9 mouse cellular contexts compared by ENCODE assay signal in genomic region chr4:53624816-53625215, GRCm38 (mm10). TPM values are rescaled to one million over a fixed set of nuclear protein-coding genes. Genes with fewer than 3 reads are reported as not detected.
DNase-seq lines count a peak whose midpoint lies in the region; ATAC-seq and TF ChIP-seq lines count a peak whose summit lies in the region.
"Had no signal": no experiment of that assay in that cellular context is flagged by ENCODE, and none has a peak within 500 bp of the region (broad histone marks: within the 10 kb centered on the region; RNA-seq: fewer than 3 reads in every experiment).

No protein-coding gene starts in this region.

- H3K27me3 ChIP-seq in neural tube, embryonic 11.5 days (ENCODE audit: control insufficient read depth, insufficient read depth, low read length) = no peaks in the 10 kb centered on the region
- H3K27me3 ChIP-seq in hindbrain, postnatal 0 days (ENCODE audit: insufficient read depth, low read length) = no peaks in the 10 kb centered on the region
- H3K27me3 ChIP-seq in midbrain, postnatal 0 days (ENCODE audit: insufficient read depth, low read length) = no peaks in the 10 kb centered on the region

- H3K4me3 ChIP-seq in neural tube, embryonic 11.5 days (ENCODE audit: low read depth, low read length) = no peak overlapping the region
- H3K4me3 ChIP-seq in hindbrain, postnatal 0 days (ENCODE audit: low read length) = no peak overlapping the region
- no peak overlapping the region for H3K4me3 ChIP-seq in midbrain, postnatal 0 days (ENCODE audit: low read depth, low read length)
- H3K4me3 ChIP-seq: megakaryocyte, embryonic 14.5 days had no signal

- 53% methylated on average over 4 of the region's 4 CpGs for WGBS in neural tube, embryonic 11.5 days
- WGBS in hindbrain, postnatal 0 days = 20% methylated on average over 4 of the region's 4 CpGs
- 12% methylated on average over 4 of the region's 4 CpGs for WGBS in midbrain, postnatal 0 days

- H3K4me2 ChIP-seq in neural tube, embryonic 11.5 days (ENCODE audit: low read depth) = no peak overlapping the region
- no peak overlapping the region for H3K4me2 ChIP-seq in hindbrain, postnatal 0 days (ENCODE audit: low read depth, low read length)
- H3K4me2 ChIP-seq in midbrain, postnatal 0 days (ENCODE audit: low read depth, low read length, poor library complexity, severe bottlenecking) = no peak overlapping the region

- DNase-seq in frontal cortex, postnatal 10 days (ENCODE audit: low spot score in 2 of 2) = no peak
- DNase-seq in neural tube, embryonic 11.5 days (ENCODE audit: low spot score) = peak; percentile 55
- DNase-seq in neural tube, embryonic 10.5 days (ENCODE audit: extremely low spot score, low spot score) = no peak
- DNase-seq in hindbrain, postnatal 0 days (ENCODE audit: low spot score) = peak; percentile 65
- DNase-seq in midbrain, postnatal 0 days (ENCODE audit: low spot score) = peak; percentile 60
- DNase-seq in thymus, postnatal 10 days (ENCODE audit: low spot score in 2 of 2) = no peak
- DNase-seq in ovary, adult 18-20 months (ENCODE audit: low spot score) = no peak

- no peak for TF ChIP-seq CTCF in hindbrain, postnatal 0 days (IDR thresholded peaks at IDR 0.05; ENCODE audit: low read depth)
- no peak for TF ChIP-seq CTCF in midbrain, postnatal 0 days (IDR thresholded peaks at IDR 0.05)

- H3K36me3 ChIP-seq in neural tube, embryonic 11.5 days (ENCODE audit: control insufficient read depth, insufficient read depth, low read length) = no peaks in the 10 kb centered on the region
- H3K36me3 ChIP-seq in hindbrain, postnatal 0 days (ENCODE audit: insufficient read depth, low read length) = no peaks in the 10 kb centered on the region
- no peaks in the 10 kb centered on the region for H3K36me3 ChIP-seq in midbrain, postnatal 0 days (ENCODE audit: insufficient read depth, low read length)

- H3K4me1 ChIP-seq in neural tube, embryonic 11.5 days (ENCODE audit: control insufficient read depth, insufficient read depth, low read length) = no peaks in the 10 kb centered on the region
- H3K4me1 ChIP-seq in hindbrain, postnatal 0 days (ENCODE audit: insufficient read depth, low read length) = peaks cover 8% of the 10 kb centered on the region
- H3K4me1 ChIP-seq in midbrain, postnatal 0 days (ENCODE audit: insufficient read depth, low read length) = no peaks in the 10 kb centered on the region
- H3K4me1 ChIP-seq: megakaryocyte, embryonic 14.5 days had no signal

- H3K9me3 ChIP-seq in neural tube, embryonic 11.5 days (ENCODE audit: control insufficient read depth, low read length) = no peaks in the 10 kb centered on the region
- no peaks in the 10 kb centered on the region for H3K9me3 ChIP-seq in hindbrain, postnatal 0 days (ENCODE audit: low read length)
- no peaks in the 10 kb centered on the region for H3K9me3 ChIP-seq in midbrain, postnatal 0 days (ENCODE audit: low read length)
- H3K9me3 ChIP-seq: megakaryocyte, embryonic 14.5 days had no signal

- ATAC-seq in frontal cortex, adult (ENCODE audit: low TSS enrichment) = peak; percentile 28
- peak; percentile 70; the same call in 1 of the 2 replicates for ATAC-seq in neural tube, embryonic 11.5 days (ENCODE audit: insufficient read depth, low FRiP score, low TSS enrichment)
- ATAC-seq in hindbrain, postnatal 0 days = peak; percentile 54
- 0 out of 2 replicates have a peak, but pooled peaks have one; percentile 27 for ATAC-seq in midbrain, postnatal 0 days (ENCODE audit: low FRiP score)

- H3K9ac ChIP-seq in neural tube, embryonic 11.5 days (ENCODE audit: low read length) = no peak overlapping the region
- no peak overlapping the region for H3K9ac ChIP-seq in hindbrain, postnatal 0 days (replicated peaks; ENCODE audit: low read length)
- H3K9ac ChIP-seq in midbrain, postnatal 0 days (replicated peaks; ENCODE audit: low read length, poor library complexity, severe bottlenecking) = no peak overlapping the region

- no peak overlapping the region for H3K27ac ChIP-seq in neural tube, embryonic 11.5 days (ENCODE audit: low read depth, low read length)
- no peak overlapping the region for H3K27ac ChIP-seq in hindbrain, postnatal 0 days
- H3K27ac ChIP-seq in midbrain, postnatal 0 days (ENCODE audit: low read depth, low read length) = no peak overlapping the region

RNA-seq across cellular contexts. Expression of gene Fsd1l, which starts 6.5 kb away (rescaled TPM):
- polyA plus RNA-seq in neural tube, embryonic 11.5 days (2014; fragmentation: Nextera tagmentation; extraction: Ambion mirVana) = 17.6 and 19.4 TPM in 2 replicates
- 21.4 and 23.0 TPM in 2 replicates for total RNA-seq in hindbrain, postnatal 0 days (2014; rRNA removed)
- polyA plus RNA-seq in hindbrain, postnatal 0 days (2015; fragmentation: Nextera tagmentation; extraction: Ambion mirVana) = 22.1 and 22.6 TPM in 2 replicates
- 25.3 and 38.6 TPM in 2 replicates for total RNA-seq in midbrain, postnatal 0 days (2014; rRNA removed)
- polyA plus RNA-seq in midbrain, postnatal 0 days (2015; fragmentation: Nextera tagmentation; extraction: Ambion mirVana) = 16.8 and 23.8 TPM in 2 replicates

Comparison
In these comparisons a context has a peak if more than half of its experiments do, and no peak if none do; other contexts are left out.
1. DNase-seq: peak in neural tube, embryonic 11.5 days (single experiment), hindbrain, postnatal 0 days (single experiment) and midbrain, postnatal 0 days (single experiment); none in frontal cortex, postnatal 10 days (0 of 2), neural tube, embryonic 10.5 days (single experiment), thymus, postnatal 10 days (0 of 2) and ovary, adult 18-20 months (single experiment).
2. Peak in every context shown above with its lines, with median percentiles within 50 percentile points of each other: ATAC-seq.